Mouse (Mus musculus): ENCODE results near the gene Fzd7.
"Not testable (repeated sequence)": the region's sequence is repeated elsewhere in the genome, so short reads cannot be mapped to it uniquely, and the experiment has no call there.

Fzd7 gene

GRCm38 (mm10) chr1:59482331-59482695, at the start of gene Fzd7:
TSS of gene Fzd7 (plus strand) at chr1:59482424.
- DNase-seq (ENCODE audit: low read depth, low spot score): no peak

- no peak for DNase-seq (ENCODE audit: low read depth, low spot score)
Measured at GRCm38 (mm10) chr1:59433296-59433695, 48.9 kb upstream of the Fzd7 start.

- DNase-seq (ENCODE audit: low read depth, low spot score): no peak
Measured at GRCm38 (mm10) chr1:59434071-59434470, 48.2 kb upstream of the Fzd7 start.

- DNase-seq (ENCODE audit: low read depth, low spot score): no peak
Measured at GRCm38 (mm10) chr1:59435270-59435669, 47.0 kb upstream of the Fzd7 start.

GRCm38 (mm10) chr1:59436321-59436720, 45.9 kb upstream of the Fzd7 start:
- no peak for DNase-seq (ENCODE audit: low read depth, low spot score)

- DNase-seq (ENCODE audit: low read depth, low spot score): no peak
Measured at GRCm38 (mm10) chr1:59437927-59438326, 44.3 kb upstream of the Fzd7 start.

GRCm38 (mm10) chr1:59438330-59438729, 43.9 kb upstream of the Fzd7 start:
- no peak for DNase-seq (ENCODE audit: low read depth, low spot score)

- DNase-seq (ENCODE audit: low read depth, low spot score): no peak
Measured at GRCm38 (mm10) chr1:59439252-59439651, 43.0 kb upstream of the Fzd7 start.

- DNase-seq (ENCODE audit: low read depth, low spot score): no peak
Measured at GRCm38 (mm10) chr1:59439941-59440340, 42.3 kb upstream of the Fzd7 start.

GRCm38 (mm10) chr1:59442721-59443120, 39.5 kb upstream of the Fzd7 start:
- DNase-seq (ENCODE audit: low read depth, low spot score): not testable (repeated sequence)

GRCm38 (mm10) chr1:59444127-59444660, 38.0 kb upstream of the Fzd7 start:
- no peak for DNase-seq (ENCODE audit: low read depth, low spot score)

GRCm38 (mm10) chr1:59445242-59445641, 37.0 kb upstream of the Fzd7 start:
- DNase-seq (ENCODE audit: low read depth, low spot score): no peak

- DNase-seq (ENCODE audit: low read depth, low spot score): no peak
Measured at GRCm38 (mm10) chr1:59448497-59449270, 33.5 kb upstream of the Fzd7 start.

- DNase-seq (ENCODE audit: low read depth, low spot score): no peak
Measured at GRCm38 (mm10) chr1:59449423-59449822, 32.8 kb upstream of the Fzd7 start.

- DNase-seq (ENCODE audit: low read depth, low spot score): no peak
Measured at GRCm38 (mm10) chr1:59450896-59451295, 31.3 kb upstream of the Fzd7 start.

GRCm38 (mm10) chr1:59451584-59451983, 30.6 kb upstream of the Fzd7 start:
- DNase-seq (ENCODE audit: low read depth, low spot score): no peak

- no peak for DNase-seq (ENCODE audit: low read depth, low spot score)
Measured at GRCm38 (mm10) chr1:59456825-59457224, 25.4 kb upstream of the Fzd7 start.

- no peak for DNase-seq (ENCODE audit: low read depth, low spot score)
Measured at GRCm38 (mm10) chr1:59457873-59458272, 24.4 kb upstream of the Fzd7 start.

- DNase-seq (ENCODE audit: low read depth, low spot score): no peak
Measured at GRCm38 (mm10) chr1:59458886-59459285, 23.3 kb upstream of the Fzd7 start.

- DNase-seq (ENCODE audit: low read depth, low spot score): no peak
Measured at GRCm38 (mm10) chr1:59464696-59465639, 17.3 kb upstream of the Fzd7 start.

GRCm38 (mm10) chr1:59465640-59466008, 16.6 kb upstream of the Fzd7 start:
- DNase-seq (ENCODE audit: low read depth, low spot score): no peak

- DNase-seq (ENCODE audit: low read depth, low spot score): no peak
Measured at GRCm38 (mm10) chr1:59469170-59469569, 13.1 kb upstream of the Fzd7 start.

All from c-Kit-negative CD71-positive TER-119-positive erythroid progenitor cells, embryonic 14.5 days (primary cell).